Mouse (Mus musculus) cerebellum, postnatal 14 days (tissue): ENCODE data around the gene Arl10.
"Not testable (repeated sequence)": the region's sequence is repeated elsewhere in the genome, so short reads cannot be mapped to it uniquely, and the experiment has no call there.

Source experiments
- DNase-seq, 2 experiments: peaks; one replicate each; pipeline ENCODE4 v3.0.0; 2021; ENCODE audit warnings: mixed read lengths in 2 of 2

The Arl10 gene

GRCm38 (mm10) chr13:54585831-54586230, 11.0 kb downstream of the Arl10 start:
- no peak for DNase-seq

- DNase-seq: no peak
Measured at GRCm38 (mm10) chr13:54589414-54589995, 14.7 kb downstream of the Arl10 start.

GRCm38 (mm10) chr13:54589996-54590951, 15.5 kb downstream of the Arl10 start, which contains the start of the genes Nop16 and Higd2a:
Gene Nop16, minus strand, starts transcription at chr13:54590090.
Gene Higd2a, plus strand, starts transcription at chr13:54590207.
- peak; percentile 96 to 97 for DNase-seq

GRCm38 (mm10) chr13:54591776-54592356, 17.1 kb downstream of the Arl10 start:
- DNase-seq: no peak

- no peak for DNase-seq
Measured at GRCm38 (mm10) chr13:54593617-54594016, 18.8 kb downstream of the Arl10 start.

GRCm38 (mm10) chr13:54596107-54596690, 21.4 kb downstream of the Arl10 start:
- DNase-seq: peak in 1 of 2 experiments; percentile 31

- no peak for DNase-seq
Measured at GRCm38 (mm10) chr13:54596870-54597269, 22.1 kb downstream of the Arl10 start.

- peak; percentile 63 for DNase-seq
Measured at GRCm38 (mm10) chr13:54598622-54599143, 23.9 kb downstream of the Arl10 start.

GRCm38 (mm10) chr13:54602639-54603111, 27.9 kb downstream of the Arl10 start:
- DNase-seq: no peak

- peak in 1 of 2 experiments; percentile 41 for DNase-seq
Measured at GRCm38 (mm10) chr13:54603501-54603900, 28.7 kb downstream of the Arl10 start.

- DNase-seq: no peak
Measured at GRCm38 (mm10) chr13:54604221-54604620, 29.4 kb downstream of the Arl10 start.

GRCm38 (mm10) chr13:54605426-54605825, 30.6 kb downstream of the Arl10 start:
- DNase-seq: no peak

- DNase-seq: no peak
Measured at GRCm38 (mm10) chr13:54607204-54607603, 32.4 kb downstream of the Arl10 start.

GRCm38 (mm10) chr13:54608002-54608401, 33.2 kb downstream of the Arl10 start:
- no peak for DNase-seq

GRCm38 (mm10) chr13:54608666-54609065, 33.9 kb downstream of the Arl10 start:
- peak; percentile 53 to 69 for DNase-seq

- no peak for DNase-seq
Measured at GRCm38 (mm10) chr13:54609301-54609700, 34.5 kb downstream of the Arl10 start.

GRCm38 (mm10) chr13:54610613-54610971, 35.8 kb downstream of the Arl10 start:
- DNase-seq: no peak

GRCm38 (mm10) chr13:54610972-54611754, 36.3 kb downstream of the Arl10 start, which contains the start of gene Cltb:
Gene Cltb, minus strand, starts transcription at chr13:54611344.
- DNase-seq: peak; percentile 98

GRCm38 (mm10) chr13:54613141-54613540, 38.3 kb downstream of the Arl10 start:
- DNase-seq: not testable (repeated sequence)

- DNase-seq: no peak
Measured at GRCm38 (mm10) chr13:54616307-54616706, 41.5 kb downstream of the Arl10 start.

- DNase-seq: no peak
Measured at GRCm38 (mm10) chr13:54616998-54617397, 42.2 kb downstream of the Arl10 start.
